Mouse (Mus musculus) frontal cortex, adult (tissue): ENCODE results near the gene Fcnb.

Source experiments
- ATAC-seq: cut with Nextera tagmentation; 2 replicates; pipeline ENCODE4 v1.9.2; 2017; ENCODE audit warnings: mild to moderate bottlenecking, moderate library complexity, mixed read lengths; ENCODE audit not compliant: low TSS enrichment

Fcnb gene

GRCm38 (mm10) chr2:28086112-28086511, 1.4 kb upstream of the Fcnb start:
- ATAC-seq: no peak

GRCm38 (mm10) chr2:28075616-28076187, 9.0 kb downstream of the Fcnb start:
- ATAC-seq: no peak

- ATAC-seq: peak; percentile 87
Observed at GRCm38 (mm10) chr2:28068537-28068878, 16.2 kb downstream of the Fcnb start.

GRCm38 (mm10) chr2:28067821-28068536, 16.7 kb downstream of the Fcnb start:
- ATAC-seq: no peak

- ATAC-seq: peak; percentile 61
Observed at GRCm38 (mm10) chr2:28067175-28067574, 17.5 kb downstream of the Fcnb start.

- peak; percentile 22; the same call in 1 of the 2 replicates for ATAC-seq
Observed at GRCm38 (mm10) chr2:28066686-28067085, 18.0 kb downstream of the Fcnb start.

GRCm38 (mm10) chr2:28065081-28065651, 19.5 kb downstream of the Fcnb start:
- no peak for ATAC-seq

- no peak for ATAC-seq
Observed at GRCm38 (mm10) chr2:28064339-28065080, 20.2 kb downstream of the Fcnb start.

- ATAC-seq: no peak
Observed at GRCm38 (mm10) chr2:28063711-28064338, 20.9 kb downstream of the Fcnb start.

GRCm38 (mm10) chr2:28059922-28060321, 24.8 kb downstream of the Fcnb start:
- no peak for ATAC-seq

GRCm38 (mm10) chr2:28047092-28047491, 37.6 kb downstream of the Fcnb start:
- no peak for ATAC-seq

- ATAC-seq: no peak
Observed at GRCm38 (mm10) chr2:28046311-28046710, 38.4 kb downstream of the Fcnb start.

GRCm38 (mm10) chr2:28044920-28045598, 39.6 kb downstream of the Fcnb start:
- no peak for ATAC-seq

GRCm38 (mm10) chr2:28040466-28040865, 44.2 kb downstream of the Fcnb start:
- ATAC-seq: no peak

- no peak for ATAC-seq
Observed at GRCm38 (mm10) chr2:28039647-28040325, 44.9 kb downstream of the Fcnb start.

GRCm38 (mm10) chr2:28038391-28039096, 46.1 kb downstream of the Fcnb start:
- peak; percentile 38; the same call in 1 of the 2 replicates for ATAC-seq

- ATAC-seq: no peak
Observed at GRCm38 (mm10) chr2:28037505-28038390, 46.9 kb downstream of the Fcnb start.

- no peak for ATAC-seq
Observed at GRCm38 (mm10) chr2:28036788-28037187, 47.9 kb downstream of the Fcnb start.

- ATAC-seq: no peak
Observed at GRCm38 (mm10) chr2:28034011-28034710, 50.5 kb downstream of the Fcnb start.
